In genomic region chr1:59418748-59419147, GRCm38 (mm10) we compare ENCODE assay signal across 1 mouse cellular context.
TF ChIP-seq lines count a peak whose summit lies in the region.

No protein-coding gene starts in this region.

TF ChIP-seq in CH12.LX, 34 proteins besides CTCF, POLR2A, EP300 and RAD21 (continued from another document):
- no peak for TF ChIP-seq ETS1 (conservative IDR thresholded peaks at IDR 0.05; ENCODE audit: low read depth, low read length)
- TF ChIP-seq SIN3A (IDR thresholded peaks at IDR 0.05; ENCODE audit: low read length) = no peak
- no peak for TF ChIP-seq PAX5 (IDR thresholded peaks at IDR 0.05; ENCODE audit: low read length)
- TF ChIP-seq HCFC1 (IDR thresholded peaks at IDR 0.05; ENCODE audit: low read depth, low read length) = no peak
- TF ChIP-seq CHD2 (IDR thresholded peaks at IDR 0.05; ENCODE audit: low read length) = no peak
- no peak for TF ChIP-seq ZC3H11A (IDR thresholded peaks at IDR 0.05; ENCODE audit: low read depth, low read length)
- no peak for TF ChIP-seq MEF2A (IDR thresholded peaks at IDR 0.05; ENCODE audit: borderline replicate concordance, low read depth, low read length)
- no peak for TF ChIP-seq POLR2AphosphoS2 (IDR thresholded peaks at IDR 0.05; ENCODE audit: low read depth, low read length)
- no peak for TF ChIP-seq NELFE (IDR thresholded peaks at IDR 0.05; ENCODE audit: low read depth, low read length)
- TF ChIP-seq IRF4 (IDR thresholded peaks at IDR 0.05; ENCODE audit: low read depth, low read length) = no peak
- no peak for TF ChIP-seq SMC3 (IDR thresholded peaks at IDR 0.05; ENCODE audit: low read depth, low read length)
- TF ChIP-seq ZNF384 (IDR thresholded peaks at IDR 0.05; ENCODE audit: low read depth, low read length) = no peak
